Mouse (Mus musculus) brain, embryonic 14.5 days (tissue): ENCODE data around the gene Fam117a. TPM values are rescaled to one million over a fixed set of nuclear protein-coding genes. Genes with fewer than 3 reads are reported as not detected.
A peak's percentile ranks its signal among the peaks of the same experiment; 100 is the strongest.

Experiments used
- DNase-seq: peaks from one replicate; pipeline ENCODE4 v3.0.0-alpha.2; 2011; ENCODE audit warnings: low read depth
- CTCF ChIP-seq: fragments of 200-500 bp; IDR thresholded peaks from 2 replicates; pipeline ENCODE4 v1.5.1; 2012; ENCODE audit warnings: inconsistent platforms, mild to moderate bottlenecking, moderate library complexity, borderline replicate concordance; ENCODE audit not compliant: insufficient read depth, insufficient read length; ENCODE audit errors: extremely low read depth
- POLR2A ChIP-seq: fragments of 200-500 bp; IDR thresholded peaks from 2 replicates; pipeline ENCODE4 v1.6.1; 2012; ENCODE audit warnings: mild to moderate bottlenecking, inconsistent platforms, borderline replicate concordance; ENCODE audit not compliant: poor library complexity, insufficient read depth, insufficient read length, severe bottlenecking; ENCODE audit errors: extremely low read depth
- polyA plus RNA-seq: library from polyadenylated mRNA; depleted of rRNA; stranded (reverse); fragments of >200 nt; gene quantifications from 2 replicates; pipeline ENCODE4 v1.2.3, GENCODE M21; 2012

Gene Fam117a
- polyA plus RNA-seq, 1 experiment = 9.9 TPM

- TF ChIP-seq CTCF (no peak), POLR2A (no peak)
- DNase-seq = no peak
Measured at GRCm38 (mm10) chr11:95334448-95335060, 2.3 kb upstream of the Fam117a start.

GRCm38 (mm10) chr11:95337129-95337813 lies 453 bp downstream of the Fam117a start:
- peak; percentile 64 for DNase-seq
- TF ChIP-seq CTCF = no peak
- TF ChIP-seq POLR2A = no peak

- no peak for TF ChIP-seq POLR2A
- no peak for TF ChIP-seq CTCF
- DNase-seq = no peak
Measured at GRCm38 (mm10) chr11:95337846-95338342, 1.1 kb downstream of the Fam117a start.

- peak; percentile 32 for DNase-seq
- TF ChIP-seq POLR2A (no peak), CTCF (no peak)
Measured at GRCm38 (mm10) chr11:95339471-95340021, 2.7 kb downstream of the Fam117a start.

GRCm38 (mm10) chr11:95340259-95340658 lies 3.4 kb downstream of the Fam117a start:
- no peak for DNase-seq

GRCm38 (mm10) chr11:95340664-95341063 lies 3.8 kb downstream of the Fam117a start:
- no peak for TF ChIP-seq CTCF
- no peak for TF ChIP-seq POLR2A
- peak; percentile 34 for DNase-seq

More at GRCm38 (mm10) chr11:95340259-95340658, 3.4 kb downstream of the Fam117a start:
- TF ChIP-seq POLR2A = no peak
- no peak for TF ChIP-seq CTCF

GRCm38 (mm10) chr11:95343180-95343579 lies 6.4 kb downstream of the Fam117a start:
- no peak for DNase-seq
- TF ChIP-seq POLR2A (no peak), CTCF (no peak)

- TF ChIP-seq CTCF (no peak), POLR2A (no peak)
- no peak for DNase-seq
Measured at GRCm38 (mm10) chr11:95344181-95344580, 7.4 kb downstream of the Fam117a start.

GRCm38 (mm10) chr11:95350289-95350688 lies 13.5 kb downstream of the Fam117a start:
- TF ChIP-seq CTCF = no peak
- TF ChIP-seq POLR2A = no peak
- peak; percentile 29 for DNase-seq

GRCm38 (mm10) chr11:95350960-95351359 lies 14.1 kb downstream of the Fam117a start:
- no peak for DNase-seq
- TF ChIP-seq CTCF (no peak), POLR2A (no peak)

- TF ChIP-seq CTCF (no peak), POLR2A (no peak)
Measured at GRCm38 (mm10) chr11:95352686-95353085, 15.9 kb downstream of the Fam117a start.

More at GRCm38 (mm10) chr11:95352686-95353085, 15.9 kb downstream of the Fam117a start:
- no peak for DNase-seq
